Mouse (Mus musculus): ENCODE measurements around the gene Ipo9. TPM values are rescaled to one million over a fixed set of nuclear protein-coding genes. Genes with fewer than 3 reads are reported as not detected.

The Ipo9 gene
- total and polyA plus RNA-seq, 3 experiments = 33.7 to 58.3 (median 38.3) TPM

DNA sequence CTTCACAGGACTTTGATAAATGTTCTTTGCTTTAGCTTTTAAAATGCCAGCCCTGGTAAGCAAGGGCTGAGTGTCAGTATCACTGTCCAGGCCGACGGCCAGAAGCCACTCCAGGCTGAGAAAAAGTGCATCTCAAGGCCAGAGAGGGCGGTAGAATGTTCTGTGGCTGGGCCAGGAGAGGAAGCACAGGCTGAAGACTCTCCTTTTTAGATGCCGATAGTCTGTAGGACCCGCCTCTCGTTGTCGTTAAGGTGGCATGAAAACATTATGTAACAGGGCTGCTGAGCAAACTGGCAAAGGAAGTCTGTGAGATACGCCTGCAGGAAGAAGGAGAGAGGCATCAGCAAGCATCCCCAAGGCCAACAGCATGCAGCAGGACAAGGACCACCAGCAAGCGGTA, 45.1 kb downstream of the Ipo9 start:
- no peak for DNase-seq (ENCODE audit: extremely low read depth)

GRCm38 (mm10) chr1:135384171-135384570, 46.1 kb downstream of the Ipo9 start:
- Histone ChIP-seq H3K4me2 (ENCODE audit: insufficient read depth, low read depth, poor library complexity, severe bottlenecking) (no peak overlapping the region), H3K27ac (ENCODE audit: insufficient read depth, low read depth) (no peak overlapping the region), H3K9ac (ENCODE audit: insufficient read depth, low read depth) (no peak overlapping the region), H3K4me1 (ENCODE audit: control insufficient read depth in 1 of 2, insufficient read depth in 2 of 2) (no peaks in the 10 kb centered on the region), H3K9me3 (replicated peaks; ENCODE audit: low read length) (no peaks in the 10 kb centered on the region), H3K36me3 (replicated peaks in 1 of 2; ENCODE audit: control insufficient read depth in 1 of 2, insufficient read depth in 1 of 2, low read length in 1 of 2) (peaks cover 58 to 76% of the 10 kb centered on the region in 2 experiments), H3K79me2 (replicated peaks; ENCODE audit: control insufficient read depth, extremely low read depth, insufficient read depth, poor library complexity, severe bottlenecking) (no peaks in the 10 kb centered on the region; the same call in 1 of the 2 replicates), H3K4me3 (replicated peaks in 1 of 3; ENCODE audit: low read depth in 2 of 3, low read length in 2 of 3, poor library complexity in 1 of 3) (no peak overlapping the region), H3K27me3 (replicated peaks) (no peaks in the 10 kb centered on the region)
- in situ Hi-C loops (cut with MboI; ENCODE audit: low pct_ligation_motif_present, low pct_unique_long_range_greater_than_20kb, low sequenced_read_pairs) = no loop called here
- dilution Hi-C loops (cut with MboI; ENCODE audit: extremely low pct_ligation_motif_present, extremely low pct_unique_long_range_greater_than_20kb, low sequenced_read_pairs) = no loop called here
- TF ChIP-seq GABPA (IDR thresholded peaks at IDR 0.05; ENCODE audit: insufficient replicate concordance, low read depth, low read length) = no peak
- no peak for TF ChIP-seq MAX (IDR thresholded peaks at IDR 0.05; ENCODE audit: low read length)
- TF ChIP-seq TCF12 (IDR thresholded peaks at IDR 0.05; ENCODE audit: low read depth, low read length) = no peak
- TF ChIP-seq POLR2A (IDR thresholded peaks at IDR 0.05; ENCODE audit: low read depth, low read length) = no peak
- no peak for TF ChIP-seq NELFE (IDR thresholded peaks at IDR 0.05; ENCODE audit: low read depth, low read length)
- TF ChIP-seq EP300 (IDR thresholded peaks at IDR 0.05; ENCODE audit: low read length) = no peak
- DNase-seq (ENCODE audit: extremely low read depth) = no peak

More for the DNA sequence above, 45.1 kb downstream of the Ipo9 start:
- dilution Hi-C loops (cut with MboI; ENCODE audit: extremely low pct_ligation_motif_present, extremely low pct_unique_long_range_greater_than_20kb, low sequenced_read_pairs) (no loop called here), in situ Hi-C loops (cut with MboI; ENCODE audit: low pct_ligation_motif_present, low pct_unique_long_range_greater_than_20kb, low sequenced_read_pairs) (no loop called here)
- H3K27ac ChIP-seq (ENCODE audit: insufficient read depth, low read depth) = no peak overlapping the region
- H3K4me2 ChIP-seq (ENCODE audit: insufficient read depth, low read depth, poor library complexity, severe bottlenecking) = no peak overlapping the region
- H3K9ac ChIP-seq (ENCODE audit: insufficient read depth, low read depth) = no peak overlapping the region
- no peaks in the 10 kb centered on the region; the same call in 1 of the 2 replicates for H3K79me2 ChIP-seq (replicated peaks; ENCODE audit: control insufficient read depth, extremely low read depth, insufficient read depth, poor library complexity, severe bottlenecking)
- no peaks in the 10 kb centered on the region for H3K9me3 ChIP-seq (replicated peaks; ENCODE audit: low read length)
- no peak overlapping the region for H3K4me3 ChIP-seq (replicated peaks in 1 of 3; ENCODE audit: low read depth in 2 of 3, low read length in 2 of 3, poor library complexity in 1 of 3)
- no peak for TF ChIP-seq TCF12 (IDR thresholded peaks at IDR 0.05; ENCODE audit: low read depth, low read length)
- no peak for TF ChIP-seq HCFC1 (IDR thresholded peaks at IDR 0.05; ENCODE audit: low read depth, low read length)
- TF ChIP-seq NRF1 (IDR thresholded peaks at IDR 0.05; ENCODE audit: low read depth, low read length) = no peak
- no peak for TF ChIP-seq ZKSCAN1 (IDR thresholded peaks at IDR 0.05; ENCODE audit: borderline replicate concordance, low read depth, low read length)
- TF ChIP-seq ZNF384 (IDR thresholded peaks at IDR 0.05; ENCODE audit: low read depth, low read length) = no peak
- TF ChIP-seq UBTF (IDR thresholded peaks at IDR 0.05; ENCODE audit: low read depth, low read length) = no peak
- TF ChIP-seq NELFE (IDR thresholded peaks at IDR 0.05; ENCODE audit: low read depth, low read length) = no peak
- TF ChIP-seq USF1 (IDR thresholded peaks at IDR 0.05; ENCODE audit: low read depth, low read length) = no peak
- TF ChIP-seq CHD1 (IDR thresholded peaks at IDR 0.05; ENCODE audit: low read depth, low read length) = no peak
- TF ChIP-seq MEF2A (IDR thresholded peaks at IDR 0.05; ENCODE audit: borderline replicate concordance, low read depth, low read length) = no peak
- no peak for TF ChIP-seq SIN3A (IDR thresholded peaks at IDR 0.05; ENCODE audit: low read length)
- no peak for TF ChIP-seq MYC (IDR thresholded peaks at IDR 0.05; ENCODE audit: low read depth, low read length)
- H3K36me3 ChIP-seq (replicated peaks in 1 of 2; ENCODE audit: control insufficient read depth in 1 of 2, insufficient read depth in 1 of 2, low read length in 1 of 2) = peaks cover 65 to 84% of the 10 kb centered on the region in 2 experiments
- H3K4me1 ChIP-seq (ENCODE audit: control insufficient read depth in 1 of 2, insufficient read depth in 2 of 2) = no peaks in the 10 kb centered on the region
- H3K27me3 ChIP-seq (replicated peaks) = no peaks in the 10 kb centered on the region
